Mouse (Mus musculus) embryonic facial prominence, embryonic 11.5 days (tissue): Measurements from ENCODE around the gene Mgea5. TPM values are rescaled to one million over a fixed set of nuclear protein-coding genes. Genes with fewer than 3 reads are reported as not detected.

Source experiments
- ATAC-seq: fragments of 200-750 bp; cut with Nextera tagmentation; replicated peaks from 2 replicates; pipeline ENCODE4 v1.8.0; 2017; ENCODE audit warnings: low read depth; ENCODE audit not compliant: insufficient number of reproducible peaks, low FRiP score, low TSS enrichment
- DNase-seq: peaks from one replicate; pipeline ENCODE4 v3.0.0-alpha.2; 2015; ENCODE audit warnings: low spot score
- H3K27ac ChIP-seq: fragments of 300-500 bp; sonication (generic); replicated peaks from 2 replicates; pipeline ENCODE4 v1.5.1; 2014; ENCODE audit warnings: mild to moderate bottlenecking, low read depth, low read length, control low read depth
- H3K27me3 ChIP-seq: fragments of 300-500 bp; sonication (generic); 2 replicates; pipeline ENCODE4 v1.6.1; 2014; ENCODE audit warnings: mild to moderate bottlenecking, low read length, moderate library complexity, mixed read lengths; ENCODE audit not compliant: control insufficient read depth, insufficient read depth
- H3K36me3 ChIP-seq: fragments of 300-500 bp; sonication (generic); replicated peaks from 2 replicates; pipeline ENCODE4 v1.6.1; 2014; ENCODE audit warnings: low read depth, mild to moderate bottlenecking, low read length, moderate library complexity, mixed read lengths; ENCODE audit not compliant: control insufficient read depth, insufficient read depth
- H3K4me1 ChIP-seq: fragments of 300-500 bp; sonication (generic); 2 replicates; pipeline ENCODE4 v1.6.1; 2014; ENCODE audit warnings: low read length, mixed read lengths; ENCODE audit not compliant: control insufficient read depth, insufficient read depth
- H3K4me2 ChIP-seq: fragments of 300-500 bp; sonication (generic); 2 replicates; pipeline ENCODE4 v1.6.1; 2014; ENCODE audit warnings: low read depth, mild to moderate bottlenecking, control low read depth, low read length, moderate library complexity
- H3K4me3 ChIP-seq: fragments of 300-500 bp; sonication (generic); 2 replicates; pipeline ENCODE4 v1.5.1; 2014; ENCODE audit warnings: low read depth, low read length, control low read depth
- H3K9ac ChIP-seq: fragments of 300-500 bp; sonication (generic); replicated peaks from 2 replicates; pipeline ENCODE4 v1.6.1; 2014; ENCODE audit warnings: mild to moderate bottlenecking, control low read depth, low read length
- H3K9me3 ChIP-seq: fragments of 300-500 bp; sonication (generic); replicated peaks from 2 replicates; pipeline ENCODE4 v1.6.1; 2016; ENCODE audit warnings: mild to moderate bottlenecking, low read length, inconsistent platforms, mixed read lengths; ENCODE audit not compliant: control insufficient read depth
- WGBS: fragments of 180-500 bp; shearing (Covaris S2); extraction: QIAGEN DNeasy Blood & Tissue Kit; methylation state at CpG from one replicate; pipeline ENCODE4 v1.1.7; 2014; 5-methylcytosine and 5-hydroxymethylcytosine counted together
- polyA plus RNA-seq: library from polyadenylated mRNA; unstranded; fragments of >200 nt; fragmentation: Nextera tagmentation; extraction: Ambion mirVana; gene quantifications from 2 replicates; pipeline ENCODE4 v1.2.1, GENCODE M21; 2014

Gene Mgea5
- polyA plus RNA-seq, 1 experiment from 2014 or later: 58.8 TPM

GRCm38 (mm10) chr19:45792404-45792803, 8.8 kb upstream of the Mgea5 start:
- Histone ChIP-seq H3K4me1 (no peaks in the 10 kb centered on the region), H3K27me3 (no peaks in the 10 kb centered on the region), H3K9me3 (no peaks in the 10 kb centered on the region), H3K4me2 (no peak overlapping the region), H3K36me3 (no peaks in the 10 kb centered on the region), H3K4me3 (no peak overlapping the region), H3K27ac (no peak overlapping the region), H3K9ac (no peak overlapping the region)
- no peak for DNase-seq
- ATAC-seq: no peak
- WGBS: 82% methylated on average over 6 of the region's 6 CpGs

DNA sequence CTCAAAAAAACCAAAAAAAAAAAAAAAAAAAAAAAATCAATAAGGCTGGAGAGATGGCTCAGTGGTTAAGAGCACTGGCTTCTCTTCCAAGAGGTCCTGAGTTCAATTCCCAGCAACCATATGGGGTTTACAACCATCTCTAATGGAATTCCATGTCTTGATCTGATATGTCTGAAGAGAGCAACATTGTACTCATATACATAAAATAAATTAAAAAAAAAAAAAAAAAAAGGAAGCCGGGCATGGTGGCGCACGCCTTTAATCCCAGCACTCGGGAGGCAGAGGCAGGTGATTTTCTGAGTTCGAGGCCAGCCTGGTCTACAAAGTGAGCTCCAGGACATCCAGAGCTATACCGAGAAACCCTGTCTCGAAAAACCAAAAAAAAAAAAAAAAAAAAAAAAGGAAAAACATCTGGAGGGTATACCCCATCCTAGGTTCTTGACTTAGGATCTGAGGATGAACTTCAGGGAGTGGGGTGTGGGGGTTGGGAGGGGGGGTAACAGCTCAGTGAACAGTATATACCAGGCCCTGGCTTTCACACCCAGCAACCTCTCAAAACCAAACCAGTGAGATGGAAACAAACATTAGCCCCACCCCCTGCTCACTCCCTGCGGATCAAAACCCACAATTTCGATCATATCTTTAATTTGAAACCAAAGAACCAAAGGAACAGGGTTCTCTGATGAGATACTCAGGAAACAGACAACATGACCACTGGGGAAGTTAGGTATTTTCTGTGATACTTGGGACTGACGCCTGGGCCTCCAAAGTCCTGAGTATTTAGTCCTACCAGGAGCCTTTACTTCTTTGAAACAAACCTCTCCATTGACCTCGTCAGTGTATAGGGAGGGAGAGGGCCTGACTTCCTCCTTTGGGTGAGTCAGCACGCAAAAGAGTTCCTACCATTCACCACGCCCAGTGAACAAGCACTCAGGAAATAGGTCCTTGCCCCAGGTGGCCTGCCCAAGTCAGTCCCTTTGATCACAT, 6.5 kb upstream of the Mgea5 start:
- ATAC-seq (no peak), DNase-seq (no peak)
- H3K9me3 ChIP-seq: no peaks in the 10 kb centered on the region
- 77% methylated on average over 13 of the region's 13 CpGs for WGBS
- H3K27ac ChIP-seq: no peak overlapping the region
- H3K4me1 ChIP-seq: no peaks in the 10 kb centered on the region
- no peaks in the 10 kb centered on the region for H3K27me3 ChIP-seq
- no peaks in the 10 kb centered on the region for H3K36me3 ChIP-seq
- H3K4me2 ChIP-seq: no peak overlapping the region
- H3K4me3 ChIP-seq: no peak overlapping the region
- H3K9ac ChIP-seq: no peak overlapping the region

DNA sequence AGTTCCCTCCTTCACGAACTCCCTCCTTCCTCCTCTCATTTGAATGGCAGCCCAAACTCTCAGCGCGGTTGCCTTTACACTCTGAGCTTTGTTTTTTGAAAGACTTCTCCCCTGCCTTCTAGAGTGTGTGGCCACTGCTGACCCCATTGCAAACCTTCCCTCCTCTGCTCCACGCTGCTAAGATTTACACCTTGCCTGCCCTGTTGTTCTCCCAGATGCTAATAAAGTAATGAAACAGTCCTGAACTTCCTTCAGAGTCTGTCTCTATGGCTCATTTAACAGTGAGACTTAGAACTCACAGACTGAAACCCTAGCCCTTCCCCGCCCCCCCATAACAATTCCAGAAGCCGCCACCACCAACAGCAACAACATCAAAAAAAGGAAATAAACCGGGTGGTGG, 5.7 kb upstream of the Mgea5 start:
- no peak overlapping the region for H3K9ac ChIP-seq
- WGBS: 77% methylated on average over 7 of the region's 7 CpGs
- H3K4me1 ChIP-seq: no peaks in the 10 kb centered on the region
- ATAC-seq (no peak), DNase-seq (no peak)
- no peak overlapping the region for H3K4me2 ChIP-seq
- no peaks in the 10 kb centered on the region for H3K27me3 ChIP-seq
- no peak overlapping the region for H3K4me3 ChIP-seq
- H3K27ac ChIP-seq: no peak overlapping the region
- no peaks in the 10 kb centered on the region for H3K9me3 ChIP-seq
- no peaks in the 10 kb centered on the region for H3K36me3 ChIP-seq

GRCm38 (mm10) chr19:45788337-45788736, 4.7 kb upstream of the Mgea5 start:
- Histone ChIP-seq H3K27ac (no peak overlapping the region), H3K27me3 (no peaks in the 10 kb centered on the region), H3K9ac (no peak overlapping the region), H3K9me3 (no peaks in the 10 kb centered on the region), H3K4me3 (no peak overlapping the region), H3K4me2 (no peak overlapping the region), H3K36me3 (no peaks in the 10 kb centered on the region), H3K4me1 (no peaks in the 10 kb centered on the region)
- ATAC-seq (no peak), DNase-seq (peak; percentile 16)
- WGBS: 77% methylated on average over 4 of the region's 4 CpGs

GRCm38 (mm10) chr19:45787450-45787849, 3.8 kb upstream of the Mgea5 start:
- H3K9me3 ChIP-seq: no peaks in the 10 kb centered on the region
- H3K4me1 ChIP-seq: no peaks in the 10 kb centered on the region
- no peaks in the 10 kb centered on the region for H3K27me3 ChIP-seq
- ATAC-seq (no peak), DNase-seq (no peak)
- no peaks in the 10 kb centered on the region for H3K36me3 ChIP-seq
- 65% methylated on average over 3 of the region's 3 CpGs for WGBS
- H3K4me2 ChIP-seq: no peak overlapping the region
- no peak overlapping the region for H3K27ac ChIP-seq
- no peak overlapping the region for H3K4me3 ChIP-seq
- H3K9ac ChIP-seq: no peak overlapping the region

DNA sequence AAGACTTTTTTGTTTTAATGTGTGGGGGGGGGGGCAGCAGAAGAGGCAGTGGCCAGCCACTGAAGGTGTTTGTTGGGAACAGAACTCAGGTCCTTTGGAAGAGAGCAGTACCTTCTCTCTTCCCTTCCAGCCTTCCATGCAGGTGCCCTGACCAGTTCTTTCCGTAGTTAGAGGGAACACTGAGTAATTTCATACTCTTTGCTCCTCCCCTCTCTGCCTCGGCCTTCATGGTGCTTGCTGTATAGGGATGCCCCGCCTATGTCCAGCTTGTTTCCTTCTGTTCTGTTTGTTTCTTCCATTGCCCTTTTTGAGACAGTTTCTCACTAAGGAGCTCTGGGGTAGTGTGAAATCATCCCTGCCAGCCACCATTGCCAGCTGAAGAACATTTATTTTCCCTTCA, 1.8 kb upstream of the Mgea5 start:
- H3K27ac ChIP-seq: no peak overlapping the region
- no peaks in the 10 kb centered on the region for H3K27me3 ChIP-seq
- ATAC-seq: no peak
- no peak overlapping the region for H3K9ac ChIP-seq
- H3K4me1 ChIP-seq: no peaks in the 10 kb centered on the region
- no peak for DNase-seq
- no peaks in the 10 kb centered on the region for H3K36me3 ChIP-seq
- WGBS: 62% methylated on average over 3 of the region's 3 CpGs
- H3K9me3 ChIP-seq: no peaks in the 10 kb centered on the region
- no peak overlapping the region for H3K4me2 ChIP-seq
- no peak overlapping the region for H3K4me3 ChIP-seq

GRCm38 (mm10) chr19:45783933-45784576, 418 bp upstream of the Mgea5 start:
- H3K36me3 ChIP-seq: no peaks in the 10 kb centered on the region
- H3K27me3 ChIP-seq: no peaks in the 10 kb centered on the region
- H3K9me3 ChIP-seq: no peaks in the 10 kb centered on the region
- no peak for DNase-seq
- H3K9ac ChIP-seq: peak overlapping the region; percentile 52
- no peak for ATAC-seq
- 0 out of 2 replicates have a peak overlapping the region, but pooled peaks have one; percentile 16 for H3K27ac ChIP-seq
- H3K4me1 ChIP-seq: no peaks in the 10 kb centered on the region
- peak overlapping the region; percentile 69 for H3K4me3 ChIP-seq
- peak overlapping the region; percentile 41 for H3K4me2 ChIP-seq
- 30% methylated on average over 17 of the region's 17 CpGs for WGBS
